Mouse (Mus musculus): ENCODE measurements around the gene Zkscan2. TPM values are rescaled to one million over a fixed set of nuclear protein-coding genes. Genes with fewer than 3 reads are reported as not detected.
A peak's percentile ranks its signal among the peaks of the same experiment; 100 is the strongest.

Zkscan2 gene
- polyA plus RNA-seq, 1 experiment, result 3.9 TPM

DNA sequence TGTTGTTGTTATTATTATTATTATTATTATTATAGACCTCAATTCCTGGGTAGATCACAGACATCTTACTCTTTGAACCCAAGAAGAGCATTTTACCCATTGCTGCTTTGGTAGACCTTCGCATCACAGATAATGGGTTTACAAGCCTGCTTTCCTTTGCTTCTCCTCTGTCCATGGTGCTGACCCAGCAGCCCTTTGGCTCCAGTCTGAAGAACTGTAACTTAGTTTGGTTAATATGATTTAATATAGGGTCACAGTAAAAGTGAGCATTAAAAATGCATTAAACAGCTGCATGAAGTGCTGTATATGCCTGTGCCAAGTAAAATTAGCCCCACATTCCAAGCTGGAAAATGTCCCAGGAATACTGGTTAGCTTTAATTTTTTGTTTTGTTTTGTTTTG is 3.1 kb upstream of the Zkscan2 start:
- TF ChIP-seq EP300 (IDR thresholded peaks at IDR 0.05; ENCODE audit: insufficient read depth, low read depth, low read length), result no peak
- no peak for TF ChIP-seq POLR2A (IDR thresholded peaks at IDR 0.05; ENCODE audit: insufficient read depth, low read length)
- no peak for TF ChIP-seq CTCF (IDR thresholded peaks at IDR 0.05; ENCODE audit: low read depth, low read length)
- no peak overlapping the region for H3K9ac ChIP-seq (ENCODE audit: low read depth, poor library complexity, severe bottlenecking)
- H3K9me3 ChIP-seq (replicated peaks; ENCODE audit: control insufficient read depth, insufficient read depth, low read length, poor library complexity, severe bottlenecking), result no peaks in the 10 kb centered on the region

DNA sequence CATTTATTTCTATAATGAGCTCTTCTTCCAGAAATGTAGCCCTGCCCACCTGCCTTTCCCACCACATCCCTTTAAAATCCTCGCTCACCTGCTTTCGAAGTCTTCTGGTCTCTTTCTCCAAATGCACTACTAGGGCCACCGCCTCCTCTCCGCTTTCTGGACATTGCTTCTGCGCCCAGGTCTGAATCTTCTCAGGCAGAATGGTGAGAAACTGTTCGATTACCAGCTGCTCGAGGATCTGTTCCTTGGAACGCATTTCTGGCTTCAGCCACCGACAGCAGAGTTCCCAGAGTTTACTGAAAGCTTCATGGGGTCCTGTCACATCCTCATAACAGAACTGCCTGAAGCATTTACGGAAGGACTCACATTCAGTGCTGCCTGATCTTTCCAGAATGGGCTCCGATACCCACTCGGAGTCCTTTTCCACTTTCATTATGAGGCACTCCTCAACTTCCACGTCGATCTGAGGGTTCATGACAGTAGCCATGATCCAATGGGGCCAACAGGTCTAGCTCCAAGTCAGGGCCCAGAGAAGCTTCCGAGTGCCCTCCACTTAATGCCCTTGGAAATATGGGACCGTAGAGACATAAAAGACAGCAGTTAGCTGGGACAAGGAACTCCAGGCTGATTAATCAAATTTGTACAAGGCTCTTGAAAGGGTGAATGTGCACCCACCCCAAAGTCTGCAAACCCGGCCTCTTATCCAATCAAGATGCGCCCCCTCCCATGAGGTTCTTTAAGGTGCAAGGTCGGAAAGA is 589 bp downstream of the Zkscan2 start:
- peak overlapping the region; percentile 81 for H3K9ac ChIP-seq (ENCODE audit: low read depth, poor library complexity, severe bottlenecking)
- H3K4me3 ChIP-seq (ENCODE audit: low read depth, low read length), result peak overlapping the region; percentile 97
- TF ChIP-seq EP300 (IDR thresholded peaks at IDR 0.05; ENCODE audit: insufficient read depth, low read depth, low read length), result no peak
- no peaks in the 10 kb centered on the region for H3K36me3 ChIP-seq (ENCODE audit: control insufficient read depth, insufficient read depth, low read length, poor library complexity, severe bottlenecking)
- peaks cover 2% of the 10 kb centered on the region; the same call in 1 of the 2 replicates for H3K27me3 ChIP-seq (ENCODE audit: control insufficient read depth, insufficient read depth, low read length, poor library complexity, severe bottlenecking)
- H3K4me1 ChIP-seq (ENCODE audit: control insufficient read depth, insufficient read depth, low read length), result no peaks in the 10 kb centered on the region
- H3K27ac ChIP-seq (ENCODE audit: insufficient read depth, low read length), result no peak overlapping the region
- no peaks in the 10 kb centered on the region for H3K9me3 ChIP-seq (replicated peaks; ENCODE audit: control insufficient read depth, insufficient read depth, low read length, poor library complexity, severe bottlenecking)

More for the DNA sequence above, 3.1 kb upstream of the Zkscan2 start:
- Histone ChIP-seq H3K36me3 (ENCODE audit: control insufficient read depth, insufficient read depth, low read length, poor library complexity, severe bottlenecking) (no peaks in the 10 kb centered on the region), H3K27me3 (ENCODE audit: control insufficient read depth, insufficient read depth, low read length, poor library complexity, severe bottlenecking) (peaks cover 2% of the 10 kb centered on the region; the same call in 1 of the 2 replicates), H3K27ac (ENCODE audit: insufficient read depth, low read length) (no peak overlapping the region), H3K4me3 (ENCODE audit: low read depth, low read length) (no peak overlapping the region), H3K4me1 (ENCODE audit: control insufficient read depth, insufficient read depth, low read length) (no peaks in the 10 kb centered on the region)

DNA sequence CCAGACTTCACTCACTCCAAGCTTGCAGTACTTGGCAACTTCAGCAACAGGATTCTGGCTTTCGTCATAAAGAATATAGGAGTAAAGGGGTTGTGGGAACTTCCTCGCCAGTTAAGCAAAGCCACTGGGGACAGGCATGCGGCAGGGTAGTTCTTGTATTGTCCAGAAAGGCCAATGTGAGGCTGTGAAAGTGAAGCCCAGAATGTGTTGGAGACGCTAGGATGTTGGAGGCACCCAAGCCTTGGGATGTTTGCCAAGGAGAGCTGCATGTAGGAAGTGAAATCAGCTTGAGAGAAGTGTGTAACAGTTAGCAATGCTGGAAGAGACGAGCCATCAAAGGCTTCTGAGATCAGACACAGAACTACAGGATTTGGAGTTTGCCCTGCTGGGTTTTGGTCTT is 12.5 kb downstream of the Zkscan2 start:
- no peak overlapping the region for H3K4me3 ChIP-seq (ENCODE audit: low read depth, low read length)
- no peak overlapping the region for H3K27ac ChIP-seq (ENCODE audit: insufficient read depth, low read length)
- H3K9ac ChIP-seq (ENCODE audit: low read depth, poor library complexity, severe bottlenecking), result no peak overlapping the region
- H3K36me3 ChIP-seq (ENCODE audit: control insufficient read depth, insufficient read depth, low read length, poor library complexity, severe bottlenecking), result no peaks in the 10 kb centered on the region
- H3K4me1 ChIP-seq (ENCODE audit: control insufficient read depth, insufficient read depth, low read length), result no peaks in the 10 kb centered on the region
- H3K27me3 ChIP-seq (ENCODE audit: control insufficient read depth, insufficient read depth, low read length, poor library complexity, severe bottlenecking), result no peaks in the 10 kb centered on the region; the same call in none of the 2 replicates
- TF ChIP-seq EP300 (IDR thresholded peaks at IDR 0.05; ENCODE audit: insufficient read depth, low read depth, low read length) (no peak), POLR2A (IDR thresholded peaks at IDR 0.05; ENCODE audit: insufficient read depth, low read length) (no peak), CTCF (IDR thresholded peaks at IDR 0.05; ENCODE audit: low read depth, low read length) (no peak)
- H3K9me3 ChIP-seq (replicated peaks; ENCODE audit: control insufficient read depth, insufficient read depth, low read length, poor library complexity, severe bottlenecking), result no peaks in the 10 kb centered on the region

DNA sequence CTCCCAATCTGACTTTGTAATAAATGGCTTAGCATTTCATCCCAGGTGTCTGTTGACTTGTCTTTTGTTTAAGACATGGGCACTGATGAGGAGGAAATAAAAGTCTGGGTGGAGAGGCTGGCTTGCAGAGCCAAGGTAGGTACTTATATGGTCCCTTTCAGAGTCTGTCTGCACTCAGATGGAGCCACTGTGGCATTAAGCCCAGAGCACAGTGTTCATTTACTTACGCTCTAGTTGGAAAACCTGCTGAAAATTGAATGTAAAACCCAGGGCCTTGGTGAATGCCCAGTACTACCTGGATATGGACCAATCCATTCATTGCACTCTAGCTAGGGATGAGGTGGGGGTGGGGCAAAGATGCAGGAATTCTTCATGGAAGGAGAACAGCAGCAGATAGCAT is 32.3 kb downstream of the Zkscan2 start:
- no peaks in the 10 kb centered on the region for H3K27me3 ChIP-seq (ENCODE audit: control insufficient read depth, insufficient read depth, low read length, poor library complexity, severe bottlenecking)
- no peaks in the 10 kb centered on the region for H3K9me3 ChIP-seq (replicated peaks; ENCODE audit: control insufficient read depth, insufficient read depth, low read length, poor library complexity, severe bottlenecking)
- H3K4me1 ChIP-seq (ENCODE audit: control insufficient read depth, insufficient read depth, low read length), result no peaks in the 10 kb centered on the region
- H3K4me3 ChIP-seq (ENCODE audit: low read depth, low read length), result no peak overlapping the region
- TF ChIP-seq EP300 (IDR thresholded peaks at IDR 0.05; ENCODE audit: insufficient read depth, low read depth, low read length), result no peak
- TF ChIP-seq POLR2A (IDR thresholded peaks at IDR 0.05; ENCODE audit: insufficient read depth, low read length), result no peak
- no peak for TF ChIP-seq CTCF (IDR thresholded peaks at IDR 0.05; ENCODE audit: low read depth, low read length)
- no peak overlapping the region for H3K27ac ChIP-seq (ENCODE audit: insufficient read depth, low read length)
- no peak overlapping the region for H3K9ac ChIP-seq (ENCODE audit: low read depth, poor library complexity, severe bottlenecking)
- H3K36me3 ChIP-seq (ENCODE audit: control insufficient read depth, insufficient read depth, low read length, poor library complexity, severe bottlenecking), result no peaks in the 10 kb centered on the region

DNA sequence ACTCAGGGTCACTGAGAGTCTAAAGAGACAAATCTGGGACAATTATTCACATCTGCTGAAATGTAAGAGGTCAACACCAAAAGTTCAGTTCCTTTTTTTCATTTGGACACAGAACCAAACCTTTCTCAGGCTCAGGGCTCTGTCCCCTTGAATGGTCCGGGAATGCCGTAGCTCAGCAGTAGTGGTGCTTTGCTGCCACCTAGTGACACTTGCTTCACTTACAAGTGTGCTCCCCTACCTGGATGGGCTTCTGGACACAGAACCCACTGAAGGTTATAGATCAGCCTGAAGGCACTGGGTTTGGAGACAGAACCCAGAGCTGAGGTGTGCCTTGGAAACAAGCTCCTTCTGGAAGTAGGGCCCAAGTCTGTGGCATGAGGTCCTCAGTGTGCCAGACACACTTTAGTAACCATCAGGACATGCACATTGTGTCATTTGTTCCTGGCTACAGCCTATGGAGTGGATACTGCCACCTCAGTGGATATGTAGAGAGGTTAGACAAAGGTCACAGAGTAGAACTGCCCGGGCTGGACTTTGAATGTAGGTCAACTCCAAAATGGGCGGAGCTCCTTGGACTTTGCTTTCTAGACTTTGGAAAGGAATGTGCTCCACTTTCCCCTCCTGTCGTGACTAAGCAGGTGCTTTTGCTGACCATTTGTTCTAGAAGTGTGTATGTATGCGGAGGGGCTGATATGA is 34.4 kb downstream of the Zkscan2 start:
- no peak overlapping the region for H3K27ac ChIP-seq (ENCODE audit: insufficient read depth, low read length)
- no peak overlapping the region for H3K9ac ChIP-seq (ENCODE audit: low read depth, poor library complexity, severe bottlenecking)
- H3K36me3 ChIP-seq (ENCODE audit: control insufficient read depth, insufficient read depth, low read length, poor library complexity, severe bottlenecking), result no peaks in the 10 kb centered on the region
- no peak overlapping the region for H3K4me3 ChIP-seq (ENCODE audit: low read depth, low read length)
- TF ChIP-seq POLR2A (IDR thresholded peaks at IDR 0.05; ENCODE audit: insufficient read depth, low read length), result no peak
- TF ChIP-seq CTCF (IDR thresholded peaks at IDR 0.05; ENCODE audit: low read depth, low read length), result peak; percentile 97
- H3K27me3 ChIP-seq (ENCODE audit: control insufficient read depth, insufficient read depth, low read length, poor library complexity, severe bottlenecking), result no peaks in the 10 kb centered on the region
- no peaks in the 10 kb centered on the region for H3K9me3 ChIP-seq (replicated peaks; ENCODE audit: control insufficient read depth, insufficient read depth, low read length, poor library complexity, severe bottlenecking)
- H3K4me1 ChIP-seq (ENCODE audit: control insufficient read depth, insufficient read depth, low read length), result no peaks in the 10 kb centered on the region

DNA sequence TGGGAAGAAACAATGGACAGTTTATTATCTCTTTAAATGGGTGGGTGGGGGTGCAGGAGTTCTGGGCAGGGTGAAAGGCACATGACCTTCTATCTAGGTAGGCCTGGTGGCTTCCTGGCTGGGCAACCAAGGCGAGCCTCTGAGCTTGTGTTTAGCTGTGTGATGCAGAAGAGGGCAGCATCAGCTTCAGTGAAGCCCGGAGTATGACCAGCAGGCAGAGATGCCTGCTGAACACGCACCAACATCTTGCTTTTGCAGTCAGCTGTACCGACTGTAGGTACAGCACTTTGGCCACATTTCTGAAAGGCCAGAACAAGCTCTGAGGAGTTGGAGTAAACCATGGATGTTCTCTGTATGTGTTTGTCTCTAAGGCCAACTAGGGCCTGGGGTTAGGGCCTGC is 36.7 kb downstream of the Zkscan2 start:
- Histone ChIP-seq H3K4me1 (ENCODE audit: control insufficient read depth, insufficient read depth, low read length) (no peaks in the 10 kb centered on the region), H3K9ac (ENCODE audit: low read depth, poor library complexity, severe bottlenecking) (no peak overlapping the region), H3K4me3 (ENCODE audit: low read depth, low read length) (no peak overlapping the region), H3K9me3 (replicated peaks; ENCODE audit: control insufficient read depth, insufficient read depth, low read length, poor library complexity, severe bottlenecking) (no peaks in the 10 kb centered on the region), H3K36me3 (ENCODE audit: control insufficient read depth, insufficient read depth, low read length, poor library complexity, severe bottlenecking) (no peaks in the 10 kb centered on the region), H3K27ac (ENCODE audit: insufficient read depth, low read length) (no peak overlapping the region), H3K27me3 (ENCODE audit: control insufficient read depth, insufficient read depth, low read length, poor library complexity, severe bottlenecking) (no peaks in the 10 kb centered on the region)
- TF ChIP-seq EP300 (IDR thresholded peaks at IDR 0.05; ENCODE audit: insufficient read depth, low read depth, low read length) (no peak), POLR2A (IDR thresholded peaks at IDR 0.05; ENCODE audit: insufficient read depth, low read length) (no peak), CTCF (IDR thresholded peaks at IDR 0.05; ENCODE audit: low read depth, low read length) (no peak)
